Mouse (Mus musculus) MEL (cell line): Measurements from ENCODE around the gene Ssh3. TPM values are rescaled to one million over a fixed set of nuclear protein-coding genes. Genes with fewer than 3 reads are reported as not detected.

Experiments used
- DNase-seq: peaks from one replicate; pipeline ENCODE4 v3.0.0; 2011; ENCODE audit warnings: low read depth, low spot score
- H3K27ac ChIP-seq: 2 replicates; pipeline ENCODE4 v1.5.1; 2012; ENCODE audit warnings: low read depth, mild to moderate bottlenecking, control low read depth, low read length, moderate library complexity; ENCODE audit not compliant: control insufficient read depth
- H3K27me3 ChIP-seq, 2 experiments: fragments of 150-350 bp in 1 of 2; sonication (generic) in 1 of 2; 2 replicates each; pipeline ENCODE4 v1.6.1; 2012; ENCODE audit warnings: low read length in 2 of 2, mild to moderate bottlenecking in 2 of 2, improper control_type of control experiment in 1 of 2, moderate library complexity in 1 of 2; ENCODE audit not compliant: insufficient read depth in 2 of 2, control insufficient read depth in 1 of 2
- H3K36me3 ChIP-seq, 2 experiments: 2 replicates each; pipeline ENCODE4 v1.6.1; 2012 to 2014; ENCODE audit warnings: low read length in 2 of 2, improper control_type of control experiment in 1 of 2, inconsistent platforms in 1 of 2, mild to moderate bottlenecking in 1 of 2; ENCODE audit not compliant: insufficient read depth in 2 of 2, control insufficient read depth in 1 of 2
- H3K4me1 ChIP-seq, 2 experiments: fragments of 150-350 bp in 1 of 2; sonication (generic) in 1 of 2; 2 replicates each; pipeline ENCODE4 v1.6.1; 2012; ENCODE audit warnings: low read length in 2 of 2, improper control_type of control experiment in 1 of 2, mild to moderate bottlenecking in 1 of 2; ENCODE audit not compliant: insufficient read depth in 2 of 2, control insufficient read depth in 1 of 2
- H3K4me3 ChIP-seq, 2 experiments: fragments of 150-350 bp in 1 of 2; sonication (generic) in 1 of 2; 2 replicates each; pipeline ENCODE4 v1.5.1; 2012; ENCODE audit warnings: low read depth in 2 of 2, low read length in 2 of 2, mild to moderate bottlenecking in 2 of 2, moderate library complexity in 2 of 2, control low read depth in 1 of 2, improper control_type of control experiment in 1 of 2; ENCODE audit not compliant: control insufficient read depth in 1 of 2, insufficient read depth in 1 of 2
- H3K79me2 ChIP-seq: 2 replicates; pipeline ENCODE4 v1.6.1; 2012; ENCODE audit warnings: mild to moderate bottlenecking, low read length, moderate library complexity; ENCODE audit not compliant: control insufficient read depth, poor library complexity, insufficient read depth
- H3K9ac ChIP-seq: 2 replicates; pipeline ENCODE4 v1.6.1; 2012; ENCODE audit warnings: low read depth, mild to moderate bottlenecking, control low read depth, low read length, moderate library complexity; ENCODE audit not compliant: control insufficient read depth, poor library complexity, severe bottlenecking
- H3K9me3 ChIP-seq: fragments of 150-350 bp; sonication (generic); replicated peaks from 2 replicates; pipeline ENCODE4 v1.6.1; 2012; ENCODE audit warnings: mild to moderate bottlenecking, low read length, improper control_type of control experiment, moderate library complexity; ENCODE audit not compliant: insufficient read depth
- BHLHE40 ChIP-seq: IDR thresholded peaks from 2 replicates; pipeline ENCODE4 v1.6.1; 2012; ENCODE audit warnings: low read depth, mild to moderate bottlenecking, inconsistent platforms, low read length, improper control_type of control experiment, borderline replicate concordance
- E2F4 ChIP-seq: IDR thresholded peaks from 2 replicates; pipeline ENCODE4 v1.6.1; 2011; ENCODE audit warnings: low read depth, low read length, improper control_type of control experiment, borderline replicate concordance
- ELF1 ChIP-seq: IDR thresholded peaks from 2 replicates; pipeline ENCODE4 v1.6.1; 2014; ENCODE audit warnings: low read depth, mild to moderate bottlenecking, inconsistent platforms, low read length, improper control_type of control experiment, moderate library complexity
- EP300 ChIP-seq, 2 experiments: IDR thresholded peaks; 2 replicates each; pipeline ENCODE4 v1.6.1; 2011; ENCODE audit warnings: improper control_type of control experiment in 2 of 2, low read length in 2 of 2, low read depth in 1 of 2, mild to moderate bottlenecking in 1 of 2
- ETS1 ChIP-seq: IDR thresholded peaks from 2 replicates; pipeline ENCODE4 v1.6.1; 2012; ENCODE audit warnings: low read depth, mild to moderate bottlenecking, inconsistent platforms, low read length, improper control_type of control experiment, moderate library complexity
- GABPA ChIP-seq: IDR thresholded peaks from 2 replicates; pipeline ENCODE4 v1.6.1; 2012; ENCODE audit warnings: low read depth, mild to moderate bottlenecking, inconsistent platforms, low read length, improper control_type of control experiment, moderate library complexity
- GATA1 ChIP-seq: IDR thresholded peaks from 2 replicates; pipeline ENCODE4 v1.6.1; 2011; ENCODE audit warnings: low read depth, low read length, improper control_type of control experiment
- HCFC1 ChIP-seq: IDR thresholded peaks from 2 replicates; pipeline ENCODE4 v1.6.1; 2012; ENCODE audit warnings: low read depth, mild to moderate bottlenecking, inconsistent platforms, low read length, improper control_type of control experiment, moderate library complexity
- KAT2A ChIP-seq: conservative IDR thresholded peaks from 2 replicates; pipeline ENCODE4 v1.6.1; 2012; ENCODE audit warnings: low read depth, low read length, improper control_type of control experiment, inconsistent platforms
- MAX ChIP-seq: IDR thresholded peaks from 2 replicates; pipeline ENCODE4 v1.6.1; 2011; ENCODE audit warnings: low read length, improper control_type of control experiment
- MAZ ChIP-seq: IDR thresholded peaks from 2 replicates; pipeline ENCODE4 v1.6.1; 2012; ENCODE audit warnings: low read depth, mild to moderate bottlenecking, inconsistent platforms, low read length, improper control_type of control experiment
- MXI1 ChIP-seq: IDR thresholded peaks from 2 replicates; pipeline ENCODE4 v1.6.1; 2011; ENCODE audit warnings: mild to moderate bottlenecking, low read depth, low read length, improper control_type of control experiment
- NELFE ChIP-seq: IDR thresholded peaks from 2 replicates; pipeline ENCODE4 v1.6.1; 2011; ENCODE audit warnings: low read depth, low read length, improper control_type of control experiment
- POLR2A ChIP-seq, 2 experiments: IDR thresholded peaks; 2 replicates each; pipeline ENCODE4 v1.6.1; 2011 to 2012; ENCODE audit warnings: low read length in 2 of 2, mild to moderate bottlenecking in 2 of 2, control low read depth in 1 of 2, improper control_type of control experiment in 1 of 2, low read depth in 1 of 2, moderate library complexity in 1 of 2; ENCODE audit not compliant: control insufficient read depth in 1 of 2, insufficient read depth in 1 of 2, poor library complexity in 1 of 2
- POLR2AphosphoS5 ChIP-seq: IDR thresholded peaks from 2 replicates; pipeline ENCODE4 v1.6.1; 2012; ENCODE audit warnings: low read depth, borderline replicate concordance, mild to moderate bottlenecking, inconsistent platforms, low read length, moderate library complexity, mixed read lengths
- RCOR1 ChIP-seq: IDR thresholded peaks from 2 replicates; pipeline ENCODE4 v1.6.1; 2012; ENCODE audit warnings: low read depth, mild to moderate bottlenecking, inconsistent platforms, low read length, improper control_type of control experiment
- SIN3A ChIP-seq: IDR thresholded peaks from 2 replicates; pipeline ENCODE4 v1.6.1; 2012; ENCODE audit warnings: low read length, improper control_type of control experiment, inconsistent platforms
- TBP ChIP-seq: IDR thresholded peaks from 2 replicates; pipeline ENCODE4 v1.8.0; 2011; ENCODE audit warnings: low read depth, low read length, improper control_type of control experiment
- USF1 ChIP-seq: IDR thresholded peaks from 2 replicates; pipeline ENCODE4 v1.6.1; 2014; ENCODE audit warnings: low read depth, mild to moderate bottlenecking, inconsistent platforms, low read length, improper control_type of control experiment, moderate library complexity
- ZC3H11A ChIP-seq: IDR thresholded peaks from 2 replicates; pipeline ENCODE4 v1.6.1; 2012; ENCODE audit warnings: low read depth, mild to moderate bottlenecking, inconsistent platforms, low read length, improper control_type of control experiment
- polyA plus RNA-seq, 2 experiments: library from polyadenylated mRNA; stranded (reverse) in 1 of 2; unstranded in 1 of 2; fragments of >175 nt in 1 of 2; fragments of >200 nt in 1 of 2; gene quantifications; 2 replicates each; pipeline versions ENCODE4 v1.2.1 to v1.2.4; 2012; ENCODE audit warnings: low replicate concordance in 2 of 2, low read depth in 1 of 2; ENCODE audit not compliant: insufficient read length in 2 of 2, insufficient read depth in 1 of 2, missing spikeins in 1 of 2
- total RNA-seq: library from RNA; depleted of rRNA; stranded (reverse); fragments of 300-350 nt; gene quantifications from 2 replicates; pipeline ENCODE4 v1.2.3, GENCODE M21; 2012

The Ssh3 gene
- total and polyA plus RNA-seq, 3 experiments: 9.2 to 14.1 TPM; not detected in 1

DNA sequence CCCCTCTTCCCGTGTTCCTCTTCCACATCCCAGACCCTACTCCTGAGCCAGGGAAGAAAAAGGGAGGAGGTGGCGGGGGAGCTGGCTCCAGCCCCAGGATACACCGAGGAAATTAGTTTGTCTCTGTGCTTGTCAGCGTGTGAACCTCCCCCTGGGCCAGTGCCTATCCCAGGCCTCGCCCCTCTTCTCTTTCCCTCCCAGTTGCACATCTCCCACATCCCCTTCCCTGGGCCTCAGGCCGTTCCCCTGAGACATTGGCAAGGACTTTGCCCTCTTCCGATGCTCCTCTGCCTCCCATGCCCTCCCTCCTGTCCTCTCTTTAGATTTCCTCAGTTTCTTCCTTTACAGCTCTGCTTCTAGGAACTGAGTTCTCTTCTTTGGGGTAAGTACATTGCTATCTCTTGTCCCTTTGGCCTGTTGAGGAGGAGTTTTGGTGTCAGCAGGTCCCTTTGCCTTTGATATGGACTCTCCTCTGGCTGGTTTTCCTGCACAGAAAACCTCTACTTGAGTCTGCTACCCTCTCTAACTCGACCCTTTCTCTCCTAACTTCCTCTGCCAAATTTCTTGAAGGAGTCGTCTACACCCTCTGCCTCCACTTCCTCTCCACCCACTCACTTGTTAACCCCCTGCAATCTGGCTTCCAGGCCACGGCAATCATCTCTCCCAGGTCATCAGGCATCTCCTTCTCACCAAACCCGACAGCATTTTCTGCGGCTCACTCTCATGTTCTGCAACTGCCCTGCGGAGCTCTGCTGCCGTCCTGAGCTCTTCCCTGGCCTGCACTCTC lies 47.8 kb downstream of the Ssh3 start:
- Histone ChIP-seq H3K9me3 (no peaks in the 10 kb centered on the region), H3K27ac (peak overlapping the region; percentile 84), H3K9ac (peak overlapping the region; percentile 50)
- peak; percentile 79 for DNase-seq
- TF ChIP-seq HCFC1: no peak
- peak; percentile 50 to 58; a peak in 2 of 4 replicates for TF ChIP-seq EP300 (IDR thresholded peaks at IDR 0.05; ENCODE audit: low read depth in 1 of 2, low read length in 2 of 2)
- TF ChIP-seq NELFE: peak; percentile 30; the same call in 1 of the 2 replicates
- peak; percentile 67 for TF ChIP-seq TBP
- 0 out of 2 replicates have a peak, but pooled peaks have one; percentile 18 for TF ChIP-seq GATA1
- no peak for TF ChIP-seq USF1
- TF ChIP-seq POLR2A (IDR thresholded peaks at IDR 0.05; ENCODE audit: control insufficient read depth in 1 of 2, insufficient read depth in 1 of 2, low read depth in 1 of 2, low read length in 2 of 2, poor library complexity in 1 of 2): peak in 1 of 2 experiments; percentile 67; a peak in 2 of 4 replicates
- no peak; the same call in 1 of the 2 replicates for TF ChIP-seq SIN3A
- TF ChIP-seq, all 39 proteins: peak for 5
- Histone ChIP-seq H3K36me3 (peaks cover 0 to 32% of the 10 kb centered on the region in 2 experiments; a peak in 2 of 4 replicates), H3K4me1 (peaks cover 16 to 36% of the 10 kb centered on the region in 2 experiments), H3K4me3 (peak overlapping the region; percentile 22 to 24; a peak in 3 of 4 replicates), H3K27me3 (no peaks in the 10 kb centered on the region; a peak in 1 of 4 replicates), H3K79me2 (no peaks in the 10 kb centered on the region; the same call in 1 of the 2 replicates)

DNA sequence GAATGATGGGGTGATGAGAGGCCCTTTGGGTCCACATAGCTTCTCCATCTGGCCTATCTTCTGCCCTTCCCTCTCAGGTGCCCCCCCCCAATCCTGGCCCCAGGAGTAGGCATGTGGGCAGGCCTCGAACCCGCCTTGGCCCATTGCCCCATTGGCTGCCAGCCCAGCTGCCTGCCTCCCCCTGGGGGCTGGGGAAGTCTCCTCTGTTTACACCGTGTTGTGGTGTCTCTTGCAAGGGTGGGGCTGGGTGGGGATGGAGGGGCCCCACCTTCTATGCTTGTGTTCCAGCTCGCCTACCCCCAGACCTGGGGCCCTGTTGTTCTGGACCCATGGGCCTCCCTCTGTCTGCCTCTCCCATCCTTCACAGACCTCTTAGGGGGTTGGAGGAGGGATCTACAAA lies 48.6 kb downstream of the Ssh3 start:
- H3K9ac ChIP-seq: peak overlapping the region; percentile 50
- DNase-seq: peak; percentile 40
- H3K36me3 ChIP-seq: peaks cover 0 to 32% of the 10 kb centered on the region in 2 experiments; a peak in 2 of 4 replicates
- peak overlapping the region; percentile 84 for H3K27ac ChIP-seq
- H3K9me3 ChIP-seq: no peaks in the 10 kb centered on the region
- peak overlapping the region in 1 of 2 experiments; percentile 3; a peak in 1 of 4 replicates for H3K4me3 ChIP-seq
- no peaks in the 10 kb centered on the region; the same call in 1 of the 2 replicates for H3K79me2 ChIP-seq
- TF ChIP-seq SIN3A (0 out of 2 replicates have a peak, but pooled peaks have one; percentile 33), GABPA (no peak), ETS1 (peak; percentile 17; the same call in 1 of the 2 replicates), ZC3H11A (no peak), MAZ (peak; percentile 70; the same call in 1 of the 2 replicates)
- peaks cover 0 to 2% of the 10 kb centered on the region in 2 experiments; a peak in 3 of 4 replicates for H3K27me3 ChIP-seq
- peaks cover 16 to 36% of the 10 kb centered on the region in 2 experiments for H3K4me1 ChIP-seq

GRCm38 (mm10) chr19:4219943-4220342 lies 49.0 kb downstream of the Ssh3 start:
- Histone ChIP-seq H3K9me3 (no peaks in the 10 kb centered on the region), H3K79me2 (no peaks in the 10 kb centered on the region; the same call in 1 of the 2 replicates), H3K9ac (no peak overlapping the region), H3K4me3 (no peak overlapping the region), H3K36me3 (peaks cover 0 to 32% of the 10 kb centered on the region in 2 experiments; a peak in 2 of 4 replicates), H3K27ac (0 out of 2 replicates have a peak overlapping the region, but pooled peaks have one; percentile 3), H3K4me1 (peaks cover 16 to 36% of the 10 kb centered on the region in 2 experiments), H3K27me3 (peaks cover 2% of the 10 kb centered on the region in 2 experiments)
- no peak for DNase-seq
- no peak for TF ChIP-seq E2F4
- TF ChIP-seq MXI1: no peak
- no peak for TF ChIP-seq TBP
- TF ChIP-seq POLR2AphosphoS5: no peak
- no peak for TF ChIP-seq MAX
- no peak for TF ChIP-seq KAT2A
- no peak for TF ChIP-seq ELF1
- no peak for TF ChIP-seq POLR2A (IDR thresholded peaks at IDR 0.05; ENCODE audit: control insufficient read depth in 1 of 2, insufficient read depth in 1 of 2, low read depth in 1 of 2, low read length in 2 of 2, poor library complexity in 1 of 2)
- TF ChIP-seq BHLHE40: no peak
- no peak for TF ChIP-seq ZC3H11A
- TF ChIP-seq GABPA: no peak
- no peak for TF ChIP-seq HCFC1
- no peak for TF ChIP-seq SIN3A
- TF ChIP-seq RCOR1: no peak
